Mouse (Mus musculus): Measurements from ENCODE around the gene Cmc4. TPM values are rescaled to one million over a fixed set of nuclear protein-coding genes. Genes with fewer than 3 reads are reported as not detected.

Cmc4 gene
- polyA plus RNA-seq, 1 experiment: not detected

GRCm38 (mm10) chrX:75376815-75377214 lies 39.6 kb downstream of the Cmc4 start:
- Histone ChIP-seq H3K27ac (ENCODE audit: insufficient read depth, low read depth, low read length) (no peak overlapping the region), H3K4me3 (ENCODE audit: insufficient read depth, low read depth, low read length) (no peak overlapping the region), H3K4me1 (ENCODE audit: control insufficient read depth, insufficient read depth, low read length) (no peaks in the 10 kb centered on the region)
- no peak for TF ChIP-seq POLR2A (IDR thresholded peaks at IDR 0.05; ENCODE audit: insufficient read depth, low read depth, low read length)
- TF ChIP-seq CTCF (IDR thresholded peaks at IDR 0.05; ENCODE audit: insufficient read depth, low read depth, low read length): no peak

- H3K4me3 ChIP-seq (ENCODE audit: insufficient read depth, low read depth, low read length): no peak overlapping the region
- no peaks in the 10 kb centered on the region for H3K4me1 ChIP-seq (ENCODE audit: control insufficient read depth, insufficient read depth, low read length)
- WGBS: 58% methylated on average over 2 of the region's 2 CpGs
- TF ChIP-seq POLR2A (IDR thresholded peaks at IDR 0.05; ENCODE audit: insufficient read depth, low read depth, low read length) (no peak), CTCF (IDR thresholded peaks at IDR 0.05; ENCODE audit: insufficient read depth, low read depth, low read length) (no peak)
- H3K27ac ChIP-seq (ENCODE audit: insufficient read depth, low read depth, low read length): no peak overlapping the region
Observed at GRCm38 (mm10) chrX:75372666-75373425, 43.5 kb downstream of the Cmc4 start.

DNA sequence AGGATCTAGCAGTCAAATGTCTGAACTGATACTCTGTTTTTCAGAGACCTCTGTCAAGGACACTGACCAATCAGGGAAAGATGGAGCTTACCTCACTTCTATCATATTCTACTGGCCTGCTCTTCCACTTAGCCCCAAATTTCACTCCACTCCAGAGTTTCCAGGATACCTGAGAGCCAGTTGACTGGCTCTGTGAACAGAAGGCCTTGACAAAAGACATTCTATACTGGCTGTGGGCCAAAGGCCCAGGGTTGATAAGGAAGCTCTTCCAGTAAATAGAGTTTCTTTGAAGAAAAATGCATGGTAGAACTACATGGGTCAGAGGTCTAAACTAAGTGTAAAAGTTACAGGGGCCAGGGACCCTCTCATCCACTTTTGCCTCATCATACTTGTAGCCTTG lies 46.2 kb downstream of the Cmc4 start:
- TF ChIP-seq CTCF (IDR thresholded peaks at IDR 0.05; ENCODE audit: insufficient read depth, low read depth, low read length): no peak
- no peak for TF ChIP-seq POLR2A (IDR thresholded peaks at IDR 0.05; ENCODE audit: insufficient read depth, low read depth, low read length)

More for the DNA sequence above, 46.2 kb downstream of the Cmc4 start:
- H3K27ac ChIP-seq (ENCODE audit: insufficient read depth, low read depth, low read length): no peak overlapping the region
- H3K4me1 ChIP-seq (ENCODE audit: control insufficient read depth, insufficient read depth, low read length): no peaks in the 10 kb centered on the region
- H3K4me3 ChIP-seq (ENCODE audit: insufficient read depth, low read depth, low read length): no peak overlapping the region

Other genes with a start within 250 kb of the Cmc4 start
- not detected in 2 replicates for gene Fundc2, start 34.2 kb downstream of the Cmc4 start, polyA plus RNA-seq (2012; ENCODE audit: insufficient read depth, insufficient read length, low replicate concordance, missing spikeins)
- gene F8, start 34.0 kb downstream of the Cmc4 start, polyA plus RNA-seq (2012; ENCODE audit: insufficient read depth, insufficient read length, low replicate concordance, missing spikeins): not detected in 2 replicates
- not detected in 2 replicates for gene Mtcp1, start within 50 bp of the Cmc4 start, polyA plus RNA-seq (2012; ENCODE audit: insufficient read depth, insufficient read length, low replicate concordance, missing spikeins)
- gene Brcc3, start within 50 bp of the Cmc4 start, polyA plus RNA-seq (2012; ENCODE audit: insufficient read depth, insufficient read length, low replicate concordance, missing spikeins): not detected in 2 replicates
- not detected in 2 replicates for gene Vbp1, start 97.7 kb upstream of the Cmc4 start, polyA plus RNA-seq (2012; ENCODE audit: insufficient read depth, insufficient read length, low replicate concordance, missing spikeins)
- not detected in 2 replicates for gene Rab39b, start 161.6 kb upstream of the Cmc4 start, polyA plus RNA-seq (2012; ENCODE audit: insufficient read depth, insufficient read length, low replicate concordance, missing spikeins)